Mouse (Mus musculus) ES-E14 (cell line): Measurements from ENCODE around the gene Dmpk. TPM values are rescaled to one million over a fixed set of nuclear protein-coding genes. Genes with fewer than 3 reads are reported as not detected.

Source experiments
- DNase-seq: peaks from one replicate; pipeline ENCODE4 v3.0.0-alpha.2; 2013; ENCODE audit warnings: low read depth, low spot score
- H3K27ac ChIP-seq: 2 replicates; pipeline ENCODE4 v1.5.1; 2012; ENCODE audit warnings: low read depth, mild to moderate bottlenecking, low read length, moderate library complexity, mixed read lengths; ENCODE audit not compliant: poor library complexity, insufficient read depth, severe bottlenecking
- H3K36me3 ChIP-seq: 2 replicates; pipeline ENCODE4 v1.6.1; 2012; ENCODE audit warnings: mild to moderate bottlenecking, low read length, moderate library complexity, mixed read lengths; ENCODE audit not compliant: control insufficient read depth, poor library complexity, insufficient read depth, severe bottlenecking
- H3K4me1 ChIP-seq, 2 experiments: fragments of 150-350 bp in 1 of 2; sonication (generic) in 1 of 2; 2 replicates each; pipeline ENCODE4 v1.6.1; 2012; ENCODE audit warnings: low read length in 2 of 2, mild to moderate bottlenecking in 1 of 2, mixed read lengths in 1 of 2; ENCODE audit not compliant: control insufficient read depth in 2 of 2, insufficient read depth in 2 of 2, poor library complexity in 1 of 2
- H3K4me3 ChIP-seq, 2 experiments: fragments of 150-350 bp in 1 of 2; sonication (generic) in 1 of 2; 2 replicates each; pipeline ENCODE4 v1.5.1; 2012; ENCODE audit warnings: low read length in 2 of 2, low read depth in 1 of 2, mild to moderate bottlenecking in 1 of 2, mixed read lengths in 1 of 2; ENCODE audit not compliant: insufficient read depth in 1 of 2, poor library complexity in 1 of 2, severe bottlenecking in 1 of 2
- H3K9ac ChIP-seq: 2 replicates; pipeline ENCODE4 v1.6.1; 2012; ENCODE audit warnings: low read depth, mild to moderate bottlenecking, low read length, mixed read lengths; ENCODE audit not compliant: poor library complexity, insufficient read depth, severe bottlenecking
- H3K9me3 ChIP-seq: fragments of 150-350 bp; sonication (generic); 2 replicates; pipeline ENCODE4 v1.6.1; 2012; ENCODE audit warnings: low read depth, mild to moderate bottlenecking, low read length; ENCODE audit not compliant: control insufficient read depth, insufficient read depth
- CHD2 ChIP-seq: IDR thresholded peaks from 2 replicates; pipeline ENCODE4 v1.6.1; 2014; ENCODE audit warnings: mild to moderate bottlenecking, low read depth, low read length, inconsistent platforms
- HCFC1 ChIP-seq: IDR thresholded peaks from 2 replicates; pipeline ENCODE4 v1.6.1; 2012; ENCODE audit warnings: low read length, inconsistent platforms, borderline replicate concordance; ENCODE audit not compliant: insufficient read depth
- MAFK ChIP-seq: IDR thresholded peaks from 2 replicates; pipeline ENCODE4 v1.6.1; 2014; ENCODE audit warnings: mild to moderate bottlenecking, low read depth, low read length, inconsistent platforms; ENCODE audit not compliant: insufficient read depth
- ZC3H11A ChIP-seq: IDR thresholded peaks from 2 replicates; pipeline ENCODE4 v1.6.1; 2012; ENCODE audit warnings: low read depth, mild to moderate bottlenecking, inconsistent platforms, low read length, borderline replicate concordance
- ZNF384 ChIP-seq: IDR thresholded peaks from 2 replicates; pipeline ENCODE4 v1.6.1; 2012; ENCODE audit warnings: low read depth, low read length, inconsistent platforms
- in situ Hi-C, 2 experiments: fragments of 600-800 bp; cut with MboI; formaldehyde crosslinking; loops; one replicate each; pipeline ENCODE4 v1.15.1; 2025; ENCODE audit warnings: low sequenced_read_pairs in 2 of 2, inconsistent platforms in 1 of 2; ENCODE audit not compliant: unreplicated experiment in 2 of 2
- total RNA-seq: library from RNA; depleted of rRNA; stranded (reverse); fragments of 300-350 nt; gene quantifications from 2 replicates; pipeline ENCODE4 v1.2.3, GENCODE M21; 2012

The Dmpk gene
- total RNA-seq, 1 experiment: 32.6 TPM

GRCm38 (mm10) chr7:19057405-19057804 is 26.2 kb upstream of the Dmpk start:
- TF ChIP-seq MAFK (no peak), ZC3H11A (no peak), CHD2 (no peak), HCFC1 (no peak), ZNF384 (no peak)
- Histone ChIP-seq H3K4me1 (peaks cover 0 to 8% of the 10 kb centered on the region in 2 experiments; a peak in 1 of 4 replicates), H3K36me3 (peaks cover 6% of the 10 kb centered on the region; the same call in 1 of the 2 replicates), H3K9ac (no peak overlapping the region), H3K9me3 (no peaks in the 10 kb centered on the region), H3K4me3 (no peak overlapping the region), H3K27ac (no peak overlapping the region)
- in situ Hi-C loops: no loop called here
- no peak for DNase-seq

- no peak for TF ChIP-seq ZNF384
- no peak for TF ChIP-seq ZC3H11A
- no peak for TF ChIP-seq CHD2
- no peak for TF ChIP-seq HCFC1
- Histone ChIP-seq H3K9ac (0 out of 2 replicates have a peak overlapping the region, but pooled peaks have one; percentile 2), H3K9me3 (no peaks in the 10 kb centered on the region), H3K4me1 (peaks cover 0 to 5% of the 10 kb centered on the region in 2 experiments; a peak in 1 of 4 replicates), H3K27ac (no peak overlapping the region), H3K4me3 (peak overlapping the region; percentile 41 to 49; a peak in 3 of 4 replicates), H3K36me3 (no peaks in the 10 kb centered on the region)
- in situ Hi-C loops: no loop called here
- DNase-seq: no peak
These were observed 17.8 kb upstream of the Dmpk start for GRCm38 (mm10) chr7:19065896-19066295.

GRCm38 (mm10) chr7:19067063-19067462 is 16.6 kb upstream of the Dmpk start:
- in situ Hi-C loops: no loop called here
- H3K4me3 ChIP-seq: peak overlapping the region in 1 of 2 experiments; percentile 25; a peak in 1 of 4 replicates

GRCm38 (mm10) chr7:19067935-19068334 is 15.7 kb upstream of the Dmpk start:
- DNase-seq: no peak
- H3K9me3 ChIP-seq: no peaks in the 10 kb centered on the region
- H3K27ac ChIP-seq: no peak overlapping the region
- in situ Hi-C loops: no loop called here
- no peaks in the 10 kb centered on the region for H3K36me3 ChIP-seq
- peak overlapping the region in 1 of 2 experiments; percentile 4; a peak in 1 of 4 replicates for H3K4me3 ChIP-seq
- TF ChIP-seq MAFK: no peak
- TF ChIP-seq CHD2: no peak
- TF ChIP-seq ZNF384: no peak
- no peak for TF ChIP-seq HCFC1
- no peak for TF ChIP-seq ZC3H11A
- H3K4me1 ChIP-seq: peaks cover 0 to 5% of the 10 kb centered on the region in 2 experiments; a peak in 2 of 4 replicates
- no peak overlapping the region for H3K9ac ChIP-seq

More at GRCm38 (mm10) chr7:19067063-19067462, 16.6 kb upstream of the Dmpk start:
- Histone ChIP-seq H3K9me3 (no peaks in the 10 kb centered on the region), H3K4me1 (peaks cover 0 to 5% of the 10 kb centered on the region in 2 experiments; a peak in 1 of 4 replicates), H3K27ac (no peak overlapping the region), H3K36me3 (no peaks in the 10 kb centered on the region), H3K9ac (no peak overlapping the region)
- DNase-seq: no peak
- no peak for TF ChIP-seq CHD2
- no peak for TF ChIP-seq MAFK
- no peak for TF ChIP-seq HCFC1
- TF ChIP-seq ZNF384: no peak
- TF ChIP-seq ZC3H11A: no peak

- TF ChIP-seq HCFC1 (no peak), ZNF384 (peak; percentile 53; the same call in 1 of the 2 replicates)
- in situ Hi-C loops: no loop called here
- peak; percentile 79 for DNase-seq
These were observed 14.9 kb upstream of the Dmpk start for GRCm38 (mm10) chr7:19068707-19069106.

More at GRCm38 (mm10) chr7:19068707-19069106, 14.9 kb upstream of the Dmpk start:
- Histone ChIP-seq H3K36me3 (no peaks in the 10 kb centered on the region), H3K9me3 (no peaks in the 10 kb centered on the region), H3K9ac (no peak overlapping the region), H3K4me1 (peaks cover 0 to 5% of the 10 kb centered on the region in 2 experiments; a peak in 2 of 4 replicates), H3K27ac (no peak overlapping the region), H3K4me3 (no peak overlapping the region)
